Mouse (Mus musculus): ENCODE measurements around the gene 0610030E20Rik. TPM values are rescaled to one million over a fixed set of nuclear protein-coding genes. Genes with fewer than 3 reads are reported as not detected.

The 0610030E20Rik gene
- total and polyA plus RNA-seq, 3 experiments, result 8.2 to 9.1 (median 8.7) TPM

- Histone ChIP-seq H3K4me1 (ENCODE audit: control insufficient read depth, insufficient read depth, low read length) (peaks cover 26% of the 10 kb centered on the region), H3K9ac (ENCODE audit: low read depth, low read length) (no peak overlapping the region), H3K27me3 (ENCODE audit: control insufficient read depth, insufficient read depth, low read length) (no peaks in the 10 kb centered on the region), H3K36me3 (ENCODE audit: control insufficient read depth, insufficient read depth, low read length) (no peaks in the 10 kb centered on the region), H3K4me3 (no peak overlapping the region), H3K79me2 (replicated peaks; ENCODE audit: control insufficient read depth, insufficient read depth, low read length) (no peaks in the 10 kb centered on the region), H3K27ac (no peak overlapping the region)
- no peak for TF ChIP-seq EP300 (IDR thresholded peaks at IDR 0.05; ENCODE audit: insufficient read depth, low read depth, low read length)
- no peak for TF ChIP-seq CTCF (IDR thresholded peaks at IDR 0.05)
- no peak for TF ChIP-seq POLR2A (IDR thresholded peaks at IDR 0.05; ENCODE audit: insufficient read depth, low read depth, low read length)
- intact Hi-C loops (cut with DNase I), result no loop called here
- DNase-seq, result no peak
- WGBS, result 35% methylated on average over 7 of the region's 7 CpGs
Measured at GRCm38 (mm10) chr6:72374206-72374605, 27.1 kb downstream of the 0610030E20Rik start.

- Histone ChIP-seq H3K4me3 (no peak overlapping the region), H3K9ac (ENCODE audit: low read depth, low read length) (no peak overlapping the region), H3K4me1 (ENCODE audit: control insufficient read depth, insufficient read depth, low read length) (peaks cover 28% of the 10 kb centered on the region), H3K27me3 (ENCODE audit: control insufficient read depth, insufficient read depth, low read length) (no peaks in the 10 kb centered on the region), H3K79me2 (replicated peaks; ENCODE audit: control insufficient read depth, insufficient read depth, low read length) (no peaks in the 10 kb centered on the region), H3K36me3 (ENCODE audit: control insufficient read depth, insufficient read depth, low read length) (no peaks in the 10 kb centered on the region), H3K27ac (no peak overlapping the region)
- no peak for DNase-seq
- WGBS, result 57% methylated on average over 15 of the region's 15 CpGs
- TF ChIP-seq CTCF (IDR thresholded peaks at IDR 0.05) (no peak), EP300 (IDR thresholded peaks at IDR 0.05; ENCODE audit: insufficient read depth, low read depth, low read length) (no peak), POLR2A (IDR thresholded peaks at IDR 0.05; ENCODE audit: insufficient read depth, low read depth, low read length) (no peak)
- intact Hi-C loops (cut with DNase I), result no loop called here
Measured at GRCm38 (mm10) chr6:72374820-72375563, 27.9 kb downstream of the 0610030E20Rik start.

DNA sequence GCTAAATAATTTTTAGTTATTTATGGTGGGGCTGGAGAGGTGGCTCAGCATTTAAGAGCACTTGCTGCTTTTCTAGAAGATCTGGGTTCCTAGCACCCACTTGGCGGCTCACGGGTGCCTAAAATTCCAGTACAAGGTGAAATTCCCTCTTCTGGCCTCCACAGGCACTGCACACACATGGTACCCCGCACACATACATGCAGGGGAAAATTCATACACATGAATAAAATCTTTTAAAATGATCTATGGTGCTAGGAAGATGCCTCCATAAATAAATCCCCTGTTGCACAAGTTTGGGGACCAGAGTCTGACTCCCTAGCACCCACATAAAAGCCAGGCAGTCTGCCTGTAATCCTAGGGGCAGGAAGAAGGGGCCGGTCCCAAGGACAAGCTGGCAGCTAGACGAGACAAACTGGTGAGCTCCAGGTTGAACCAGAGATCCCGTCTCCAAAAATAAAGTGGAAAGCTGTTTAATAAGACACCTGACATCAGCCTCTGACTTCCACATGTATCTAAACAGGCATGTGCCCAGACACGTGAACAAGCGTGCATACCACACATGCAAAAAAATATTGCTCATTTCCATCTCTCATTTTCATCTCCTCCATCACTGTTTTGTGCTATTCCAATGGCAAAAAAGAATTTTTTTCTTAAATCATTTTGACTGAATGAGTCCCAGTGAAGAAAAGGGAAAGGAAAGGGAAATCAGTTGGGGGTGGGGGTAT lies 31.6 kb downstream of the 0610030E20Rik start:
- Histone ChIP-seq H3K4me3 (no peak overlapping the region), H3K36me3 (ENCODE audit: control insufficient read depth, insufficient read depth, low read length) (no peaks in the 10 kb centered on the region), H3K27me3 (ENCODE audit: control insufficient read depth, insufficient read depth, low read length) (no peaks in the 10 kb centered on the region), H3K9ac (ENCODE audit: low read depth, low read length) (no peak overlapping the region), H3K79me2 (replicated peaks; ENCODE audit: control insufficient read depth, insufficient read depth, low read length) (no peaks in the 10 kb centered on the region), H3K4me1 (ENCODE audit: control insufficient read depth, insufficient read depth, low read length) (peaks cover 16% of the 10 kb centered on the region), H3K27ac (no peak overlapping the region; the same call in 1 of the 2 replicates)
- TF ChIP-seq CTCF (IDR thresholded peaks at IDR 0.05) (peak; percentile 18; the same call in 1 of the 2 replicates), POLR2A (IDR thresholded peaks at IDR 0.05; ENCODE audit: insufficient read depth, low read depth, low read length) (no peak)
- DNase-seq, result no peak
- WGBS, result 84% methylated on average over 8 of the region's 8 CpGs
- intact Hi-C loops (cut with DNase I), result no loop called here

DNA sequence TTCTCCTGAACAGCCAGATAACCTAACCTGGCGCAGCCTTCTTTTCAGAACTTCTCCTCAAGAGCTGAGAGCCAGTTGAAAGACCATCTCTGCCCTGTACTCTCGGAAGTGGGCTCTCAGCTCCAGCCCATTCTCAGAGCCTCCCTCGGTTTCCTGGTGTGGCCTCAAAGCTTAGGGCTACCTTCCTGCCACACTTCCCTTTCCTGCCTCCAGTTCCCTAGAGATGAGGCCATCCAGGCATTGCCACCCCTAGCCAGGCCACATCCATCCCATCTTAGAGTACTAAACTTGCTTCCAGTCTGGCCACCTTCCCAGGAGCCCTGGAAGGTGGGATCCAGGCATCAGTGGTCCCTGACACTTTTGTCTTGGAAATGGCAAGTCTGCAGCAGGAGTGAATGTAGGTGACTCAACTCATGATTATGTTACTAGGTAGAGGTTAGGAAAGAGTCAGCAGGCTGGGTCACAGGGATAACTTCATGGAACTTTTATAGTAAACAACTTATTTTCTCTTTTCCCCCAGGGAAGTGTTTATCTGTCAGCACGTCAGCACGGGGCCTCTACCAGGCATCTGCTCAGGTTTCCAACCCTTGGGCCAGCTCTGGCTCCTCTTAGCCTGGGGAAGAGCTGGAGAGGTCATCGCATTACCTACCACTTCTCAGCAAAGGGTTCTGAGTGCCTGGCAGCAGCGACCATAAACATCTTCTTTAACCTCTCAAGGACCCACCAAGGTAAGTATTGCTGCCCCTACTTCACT lies 32.4 kb downstream of the 0610030E20Rik start:
- H3K27me3 ChIP-seq (ENCODE audit: control insufficient read depth, insufficient read depth, low read length), result no peaks in the 10 kb centered on the region
- intact Hi-C loops (cut with DNase I), result no loop called here

DNA sequence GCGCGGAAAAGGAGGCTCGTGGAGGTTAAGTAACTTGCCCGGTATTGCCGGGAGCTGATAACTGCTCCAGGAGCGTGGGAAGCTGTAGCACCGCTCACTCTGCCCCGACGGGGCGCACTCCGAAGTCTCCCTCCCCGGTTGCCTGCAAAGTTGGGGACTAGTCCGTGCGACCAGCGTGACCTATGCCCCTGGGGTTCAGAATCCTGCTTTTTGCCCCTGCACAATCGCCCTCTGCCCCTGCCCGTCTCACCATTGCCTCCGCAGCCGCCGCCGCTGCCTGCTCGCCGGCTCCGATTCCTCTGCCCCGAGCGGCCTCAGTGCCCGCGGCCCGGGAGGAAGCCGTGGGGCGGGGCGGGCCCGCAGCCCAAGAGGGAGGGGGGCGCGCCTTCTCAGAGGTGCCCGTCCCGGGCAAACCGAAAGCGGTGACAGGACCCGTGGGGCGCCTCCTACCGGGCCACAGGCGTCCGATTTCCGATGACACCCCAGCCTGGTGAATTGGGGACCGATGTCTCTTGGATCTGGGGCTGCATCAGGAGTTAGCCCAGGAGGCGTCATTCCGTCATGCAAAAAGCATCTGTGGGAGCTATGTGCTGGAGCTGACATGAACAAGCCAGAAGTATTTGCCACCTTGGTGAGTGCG lies 33.1 kb downstream of the 0610030E20Rik start, which contains the start of gene Vamp5:
TSS of gene Vamp5 (minus strand) at position 338 of the 640 bp plus-strand sequence.
- peak; percentile 91 to 93 for DNase-seq
- under 1% methylated on average over 49 of the region's 49 CpGs for WGBS
- Histone ChIP-seq H3K4me1 (ENCODE audit: control insufficient read depth, insufficient read depth, low read length) (peaks cover 7% of the 10 kb centered on the region), H3K27ac (peak within 1 kb of the TSS; percentile 93), H3K9ac (ENCODE audit: low read depth, low read length) (peak within 1 kb of the TSS; percentile 89), H3K36me3 (ENCODE audit: control insufficient read depth, insufficient read depth, low read length) (no peaks in the 10 kb centered on the region), H3K27me3 (ENCODE audit: control insufficient read depth, insufficient read depth, low read length) (no peaks in the 10 kb centered on the region), H3K4me3 (peak within 1 kb of the TSS; percentile 81), H3K79me2 (replicated peaks; ENCODE audit: control insufficient read depth, insufficient read depth, low read length) (no peaks in the 10 kb centered on the region)
- intact Hi-C loops (cut with DNase I), result no loop called here
- TF ChIP-seq POLR2A (IDR thresholded peaks at IDR 0.05; ENCODE audit: insufficient read depth, low read depth, low read length) (peak; percentile 50; the same call in 1 of the 2 replicates), CTCF (IDR thresholded peaks at IDR 0.05) (peak; percentile 78), EP300 (IDR thresholded peaks at IDR 0.05; ENCODE audit: insufficient read depth, low read depth, low read length) (0 out of 2 replicates have a peak, but pooled peaks have one; percentile 3)

More for the DNA sequence above, 32.4 kb downstream of the 0610030E20Rik start:
- H3K36me3 ChIP-seq (ENCODE audit: control insufficient read depth, insufficient read depth, low read length), result no peaks in the 10 kb centered on the region
- peaks cover 10% of the 10 kb centered on the region for H3K4me1 ChIP-seq (ENCODE audit: control insufficient read depth, insufficient read depth, low read length)
- 19% methylated on average over 7 of the region's 7 CpGs for WGBS
- peak overlapping the region; percentile 93 for H3K27ac ChIP-seq
- no peak for DNase-seq
- H3K4me3 ChIP-seq, result peak overlapping the region; percentile 81
- H3K9ac ChIP-seq (ENCODE audit: low read depth, low read length), result peak overlapping the region; percentile 89
- no peak for TF ChIP-seq EP300 (IDR thresholded peaks at IDR 0.05; ENCODE audit: insufficient read depth, low read depth, low read length)
- TF ChIP-seq POLR2A (IDR thresholded peaks at IDR 0.05; ENCODE audit: insufficient read depth, low read depth, low read length), result no peak
- no peak for TF ChIP-seq CTCF (IDR thresholded peaks at IDR 0.05)
- no peaks in the 10 kb centered on the region for H3K79me2 ChIP-seq (replicated peaks; ENCODE audit: control insufficient read depth, insufficient read depth, low read length)

All from heart, adult 2 months (tissue).